Mouse (Mus musculus): ENCODE measurements around the gene Mea1. TPM values are rescaled to one million over a fixed set of nuclear protein-coding genes. Genes with fewer than 3 reads are reported as not detected.

Gene Mea1
- 150 and 161 TPM in 2 replicates for polyA plus RNA-seq (2015; fragmentation: Nextera tagmentation; extraction: Ambion mirVana)

DNA sequence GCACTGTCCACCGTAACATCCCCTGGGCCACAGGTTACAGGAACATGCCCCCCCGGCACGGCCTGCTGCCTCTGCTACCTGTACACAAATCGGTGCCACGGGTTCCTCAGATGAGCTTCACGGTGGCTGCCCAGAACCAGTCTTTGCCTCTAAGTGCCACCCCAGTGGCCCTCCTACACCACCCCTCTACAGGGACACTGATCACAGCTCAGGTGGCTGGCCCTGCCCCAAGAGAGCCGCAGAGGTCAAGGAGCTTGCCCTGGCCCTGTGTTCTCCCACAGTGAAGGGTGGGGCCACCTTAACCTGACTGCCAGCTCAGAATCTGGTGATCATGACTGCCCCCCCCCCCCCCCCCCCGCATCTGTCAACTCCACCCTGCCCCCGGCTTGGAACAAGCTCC, at the start of gene Mea1:
Gene Mea1, plus strand, starts transcription at position 378 of the 400 bp plus-strand sequence.
- peaks cover 44% of the 10 kb centered on the region for H3K4me1 ChIP-seq
- H3K9me3 ChIP-seq (replicated peaks): no peaks in the 10 kb centered on the region
- peak within 1 kb of the TSS; percentile 78; the same call in 1 of the 2 replicates for H3K9ac ChIP-seq
- peak within 1 kb of the TSS; percentile 80 for H3K4me2 ChIP-seq (replicated peaks)
- peak within 1 kb of the TSS; percentile 90 for H3K4me3 ChIP-seq (replicated peaks)
- 79% methylated on average over 8 of the region's 9 CpGs for WGBS
- no peaks in the 10 kb centered on the region for H3K27me3 ChIP-seq
- no peak for ATAC-seq (ENCODE audit: insufficient number of reproducible peaks, low FRiP score, low TSS enrichment, low read depth)
- peak within 1 kb of the TSS; percentile 93; the same call in 1 of the 2 replicates for H3K27ac ChIP-seq (replicated peaks)
- H3K36me3 ChIP-seq: peaks cover 45% of the 10 kb centered on the region

DNA sequence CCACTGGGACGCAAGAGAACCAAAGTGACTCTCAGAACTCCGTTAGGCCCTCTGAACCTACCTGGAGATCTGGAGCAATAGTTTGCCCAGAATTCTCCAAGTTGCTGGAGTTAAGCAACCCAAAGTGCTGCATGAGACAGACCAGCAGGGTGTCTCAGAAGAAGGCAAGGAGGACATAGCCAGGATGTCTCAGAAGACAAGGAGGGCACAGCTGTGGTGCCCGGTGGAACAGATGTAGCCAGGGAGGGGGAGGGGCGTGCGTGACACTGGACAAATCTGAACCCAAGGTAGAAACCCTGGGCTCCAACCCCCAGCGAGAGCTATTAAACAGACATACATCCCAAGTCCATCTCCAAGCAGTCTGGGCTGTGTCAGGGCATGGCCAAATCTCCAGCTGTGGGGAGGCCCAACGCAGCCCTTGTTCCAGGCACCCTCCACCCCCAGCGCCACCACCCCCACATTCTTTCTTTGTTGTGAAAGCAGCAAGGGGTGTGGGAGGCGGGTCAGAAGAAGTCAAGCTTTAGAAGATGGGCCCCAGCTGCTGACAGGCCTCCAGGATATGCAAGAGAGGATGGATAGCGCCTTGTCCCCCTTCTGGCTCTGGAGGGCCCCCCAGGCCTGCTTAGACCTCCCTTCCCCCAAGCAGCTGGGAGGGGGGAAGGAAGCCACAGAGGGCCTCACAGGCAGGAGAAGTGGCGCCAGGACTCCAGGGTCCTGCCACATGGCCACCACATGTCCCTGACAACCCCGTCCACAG, 48.7 kb upstream of the Mea1 start:
- H3K4me1 ChIP-seq: peaks cover 54% of the 10 kb centered on the region
- 8% methylated on average over 12 of the region's 12 CpGs for WGBS

DNA sequence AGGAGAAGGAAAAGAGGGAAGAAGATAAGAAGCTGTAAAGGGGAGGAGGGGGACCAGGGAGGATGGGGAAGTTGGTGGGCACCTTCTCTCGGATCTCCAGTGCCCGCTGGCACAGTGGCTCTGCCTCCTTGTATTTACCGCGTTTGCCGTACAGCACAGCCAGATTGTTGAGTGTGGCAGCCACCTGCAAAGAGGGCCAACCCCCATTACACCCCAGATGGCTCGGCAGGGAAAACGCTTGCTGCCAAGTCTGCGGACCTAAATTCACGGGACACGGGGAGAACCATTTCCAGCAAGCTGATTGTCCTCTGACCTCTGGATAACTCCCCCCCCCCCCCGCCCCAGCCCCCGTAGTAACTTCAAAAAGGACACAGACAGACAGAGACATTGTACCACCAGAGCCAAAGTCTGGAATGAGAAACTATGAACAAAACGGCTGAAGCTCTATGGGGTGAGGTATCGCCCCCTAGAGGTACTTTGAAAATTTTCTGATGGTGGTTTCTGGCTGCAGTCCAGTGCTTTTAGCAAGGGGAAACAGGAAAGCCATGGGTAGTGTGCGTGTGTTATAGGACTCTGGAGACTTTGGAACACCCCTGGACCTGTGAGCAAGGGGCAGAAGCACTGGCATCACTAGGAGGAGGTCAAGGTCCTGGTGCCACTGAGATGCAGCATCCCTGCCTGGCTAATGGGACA, 41.6 kb upstream of the Mea1 start:
- Histone ChIP-seq H3K9ac (no peak overlapping the region), H3K27ac (replicated peaks) (0 out of 2 replicates have a peak overlapping the region, but pooled peaks have one; percentile 28), H3K27me3 (no peaks in the 10 kb centered on the region), H3K9me3 (replicated peaks) (no peaks in the 10 kb centered on the region), H3K36me3 (peaks cover 53% of the 10 kb centered on the region), H3K4me3 (replicated peaks) (peak overlapping the region; percentile 16; the same call in 1 of the 2 replicates), H3K4me1 (peaks cover 9% of the 10 kb centered on the region), H3K4me2 (replicated peaks) (peak overlapping the region; percentile 44)
- 19% methylated on average over 15 of the region's 15 CpGs for WGBS
- no peak for ATAC-seq (ENCODE audit: insufficient number of reproducible peaks, low FRiP score, low TSS enrichment, low read depth)

More for the DNA sequence above, 48.7 kb upstream of the Mea1 start:
- Histone ChIP-seq H3K36me3 (peaks cover 17% of the 10 kb centered on the region), H3K9me3 (replicated peaks) (no peaks in the 10 kb centered on the region), H3K27ac (replicated peaks) (peak overlapping the region; percentile 95), H3K9ac (no peak overlapping the region), H3K27me3 (no peaks in the 10 kb centered on the region), H3K4me2 (replicated peaks) (peak overlapping the region; percentile 62), H3K4me3 (replicated peaks) (peak overlapping the region; percentile 72)
- peak; percentile 78 for ATAC-seq (ENCODE audit: insufficient number of reproducible peaks, low FRiP score, low TSS enrichment, low read depth)

DNA sequence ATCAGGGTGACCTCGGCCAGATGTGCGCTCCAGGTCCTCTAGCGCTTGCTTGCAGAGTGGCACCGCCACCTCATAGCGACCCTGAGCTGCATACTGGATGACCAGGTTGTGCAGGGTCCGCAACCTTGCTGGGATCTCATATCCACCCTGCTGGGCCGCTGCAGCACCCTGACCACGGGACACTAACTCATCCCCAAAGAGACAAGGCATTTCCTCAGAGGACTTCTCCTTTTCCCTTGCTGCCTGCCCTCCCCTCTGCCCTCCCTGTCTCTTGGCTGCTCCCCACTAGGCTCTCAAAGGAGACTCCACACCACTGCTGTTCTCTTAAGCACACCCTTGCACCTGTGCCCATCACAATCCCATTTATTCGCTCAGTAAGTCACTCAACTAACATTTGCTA, 38.7 kb upstream of the Mea1 start:
- H3K9ac ChIP-seq: no peak overlapping the region
- no peak overlapping the region for H3K4me2 ChIP-seq (replicated peaks)
- no peak overlapping the region for H3K4me3 ChIP-seq (replicated peaks)
- 86% methylated on average over 9 of the region's 9 CpGs for WGBS
- no peak for ATAC-seq (ENCODE audit: insufficient number of reproducible peaks, low FRiP score, low TSS enrichment, low read depth)
- H3K9me3 ChIP-seq (replicated peaks): no peaks in the 10 kb centered on the region
- no peak overlapping the region for H3K27ac ChIP-seq (replicated peaks)
- H3K36me3 ChIP-seq: peaks cover 45% of the 10 kb centered on the region
- peaks cover 18% of the 10 kb centered on the region for H3K4me1 ChIP-seq
- no peaks in the 10 kb centered on the region for H3K27me3 ChIP-seq

DNA sequence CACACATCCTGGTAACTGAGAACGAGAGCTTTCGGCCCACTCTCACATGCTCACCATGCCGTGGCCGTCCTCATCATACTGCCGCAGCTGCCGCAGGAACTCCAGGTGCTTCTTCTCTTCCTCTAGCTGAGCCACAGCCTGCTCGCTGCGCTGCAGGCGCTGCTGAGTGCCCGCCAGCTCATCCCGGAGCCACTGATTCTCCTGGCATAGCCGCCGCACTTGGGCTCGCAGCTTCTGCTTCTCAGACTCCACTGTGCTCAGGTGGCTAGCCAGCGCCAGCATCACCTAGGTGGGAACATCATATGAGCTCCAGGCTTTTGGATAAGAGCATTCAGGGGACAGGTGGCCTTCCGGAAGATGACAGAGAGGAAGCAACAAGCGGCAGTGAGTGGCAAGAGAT, 36.5 kb upstream of the Mea1 start:
- no peak overlapping the region for H3K9ac ChIP-seq
- H3K36me3 ChIP-seq: peaks cover 36% of the 10 kb centered on the region
- no peak for ATAC-seq (ENCODE audit: insufficient number of reproducible peaks, low FRiP score, low TSS enrichment, low read depth)

DNA sequence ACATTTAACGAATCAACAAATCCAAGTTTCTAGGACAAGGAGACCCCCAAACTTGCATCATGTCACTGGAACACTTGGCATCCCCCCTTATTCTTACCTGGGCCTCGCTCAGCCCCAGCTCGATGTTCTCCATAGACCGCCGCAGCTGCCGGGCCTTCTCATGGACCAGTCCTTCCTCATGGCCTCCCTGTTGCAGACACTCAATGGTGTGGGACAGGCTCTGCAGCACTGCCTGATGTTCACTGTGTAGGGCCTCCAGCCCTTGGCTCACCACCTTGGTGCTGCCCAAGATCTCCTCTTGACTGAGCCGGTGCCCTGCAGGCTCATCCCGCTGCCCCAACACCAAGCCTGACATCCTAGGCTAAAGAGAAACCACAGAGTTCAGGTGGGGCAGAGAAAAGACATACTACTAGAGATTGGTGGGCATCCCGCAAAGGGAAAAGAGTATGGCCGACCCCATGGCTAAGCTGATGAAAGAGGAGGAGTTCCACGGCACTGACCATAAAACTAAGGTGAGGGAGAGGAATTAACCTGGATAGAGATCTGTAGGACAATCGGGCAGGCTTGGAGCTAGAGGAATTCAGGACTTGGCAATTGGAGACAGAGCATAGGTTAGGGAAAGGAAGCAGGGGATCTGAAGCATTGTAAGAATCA, 34.3 kb upstream of the Mea1 start:
- H3K36me3 ChIP-seq: peaks cover 43% of the 10 kb centered on the region
- H3K27me3 ChIP-seq: no peaks in the 10 kb centered on the region
- H3K9ac ChIP-seq: no peak overlapping the region
- H3K9me3 ChIP-seq (replicated peaks): no peaks in the 10 kb centered on the region
- H3K4me3 ChIP-seq (replicated peaks): peak overlapping the region; percentile 97
- H3K4me2 ChIP-seq (replicated peaks): peak overlapping the region; percentile 90; the same call in 1 of the 2 replicates
- peaks cover 22% of the 10 kb centered on the region for H3K4me1 ChIP-seq
- WGBS: 89% methylated on average over 12 of the region's 12 CpGs
- H3K27ac ChIP-seq (replicated peaks): no peak overlapping the region
- ATAC-seq (ENCODE audit: insufficient number of reproducible peaks, low FRiP score, low TSS enrichment, low read depth): no peak

More for the DNA sequence above, 36.5 kb upstream of the Mea1 start:
- no peak overlapping the region for H3K4me2 ChIP-seq (replicated peaks)
- no peaks in the 10 kb centered on the region for H3K9me3 ChIP-seq (replicated peaks)
- peaks cover 24% of the 10 kb centered on the region for H3K4me1 ChIP-seq
- H3K27me3 ChIP-seq: no peaks in the 10 kb centered on the region
- H3K4me3 ChIP-seq (replicated peaks): no peak overlapping the region
- H3K27ac ChIP-seq (replicated peaks): no peak overlapping the region
- 88% methylated on average over 17 of the region's 17 CpGs for WGBS

DNA sequence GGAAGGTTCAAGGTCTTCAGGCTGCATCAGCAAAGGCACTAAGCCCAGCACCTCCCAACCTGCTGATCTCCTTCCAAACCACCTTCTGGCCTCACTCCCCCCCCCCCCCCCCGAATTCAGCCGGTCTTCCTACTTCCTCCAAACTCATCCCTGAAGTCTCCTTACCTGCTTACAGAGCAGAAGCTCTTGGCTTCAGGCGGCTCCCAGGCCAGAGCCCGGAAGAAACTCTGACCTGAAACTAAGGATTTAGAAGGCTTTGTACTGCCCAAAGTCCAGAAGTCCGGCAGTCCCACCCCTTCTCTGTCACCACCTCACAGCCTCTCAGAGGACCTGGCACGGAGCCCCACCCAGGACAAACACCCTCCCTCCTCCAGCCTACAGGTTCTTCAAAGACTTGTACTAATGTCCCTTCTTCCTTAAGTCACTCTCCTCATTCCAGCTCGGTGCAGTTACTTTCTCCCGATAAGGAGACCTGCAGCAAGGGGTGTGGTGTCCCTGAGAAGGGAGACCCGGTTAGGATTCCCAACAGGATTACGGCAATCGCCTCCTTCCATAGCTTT, 33.6 kb upstream of the Mea1 start:
- no peaks in the 10 kb centered on the region for H3K9me3 ChIP-seq (replicated peaks)
- H3K9ac ChIP-seq: peak overlapping the region; percentile 72
- peaks cover 29% of the 10 kb centered on the region for H3K4me1 ChIP-seq
- H3K4me2 ChIP-seq (replicated peaks): peak overlapping the region; percentile 90
- H3K27ac ChIP-seq (replicated peaks): peak overlapping the region; percentile 63
- H3K36me3 ChIP-seq: peaks cover 36% of the 10 kb centered on the region
- peak overlapping the region; percentile 97 for H3K4me3 ChIP-seq (replicated peaks)
- ATAC-seq (ENCODE audit: insufficient number of reproducible peaks, low FRiP score, low TSS enrichment, low read depth): no peak
- no peaks in the 10 kb centered on the region for H3K27me3 ChIP-seq
- 8% methylated on average over 11 of the region's 11 CpGs for WGBS

DNA sequence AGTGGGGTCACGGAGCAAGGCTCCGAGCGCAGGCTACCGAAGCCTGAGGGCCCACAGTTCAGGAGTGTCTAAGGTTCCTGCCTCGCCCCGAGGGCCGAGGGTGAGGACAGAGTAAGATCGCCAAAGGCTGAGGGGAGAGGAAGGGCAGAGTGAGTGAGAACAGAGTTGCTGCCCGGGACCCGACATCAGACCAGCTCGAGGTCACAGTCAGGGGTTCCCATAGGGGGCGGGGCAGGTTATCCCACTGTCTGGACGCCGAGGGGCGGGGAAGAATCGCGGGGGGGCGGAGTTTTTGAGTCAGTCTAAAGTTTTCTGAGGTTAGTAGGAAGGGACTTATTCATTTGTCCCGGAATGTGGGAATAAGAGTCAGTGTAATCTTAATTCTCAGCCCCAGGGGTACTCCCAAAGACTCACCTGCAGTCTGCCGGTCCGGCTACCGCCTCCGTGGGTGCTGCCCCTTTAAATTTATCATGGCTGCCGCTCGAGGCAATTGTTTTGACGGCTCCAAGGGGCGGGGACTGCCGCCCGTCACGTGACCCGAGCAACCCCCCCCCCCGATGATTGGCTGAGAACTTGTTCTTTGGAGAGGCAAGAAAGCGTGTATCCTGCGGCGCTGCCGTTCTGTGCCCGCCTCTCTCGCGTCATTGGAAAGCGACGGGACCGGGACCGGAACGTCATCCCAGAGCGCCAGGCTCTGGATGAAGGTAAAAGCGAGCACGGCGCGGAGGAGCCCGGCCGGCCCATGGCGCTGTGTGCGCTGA, 32.9 kb upstream of the Mea1 start, which contains the start of the genes Klc4 and Mrpl2:
Gene Klc4, minus strand, starts transcription at position 462 of the 761 bp plus-strand sequence.
Gene Mrpl2, plus strand, starts transcription at position 669 of the 761 bp plus-strand sequence.
- no peaks in the 10 kb centered on the region for H3K9me3 ChIP-seq (replicated peaks)
- H3K27ac ChIP-seq (replicated peaks): peak within 1 kb of the TSS; percentile 89
- peak within 1 kb of the TSS; percentile 97 for H3K4me3 ChIP-seq (replicated peaks)
- no peaks in the 10 kb centered on the region for H3K27me3 ChIP-seq
- peaks cover 28% of the 10 kb centered on the region for H3K36me3 ChIP-seq
- under 1% methylated on average over 52 of the region's 53 CpGs for WGBS
- H3K4me1 ChIP-seq: peaks cover 32% of the 10 kb centered on the region
- peak within 1 kb of the TSS; percentile 90 for H3K4me2 ChIP-seq (replicated peaks)
- peak; percentile 72 for ATAC-seq (ENCODE audit: insufficient number of reproducible peaks, low FRiP score, low TSS enrichment, low read depth)
- peak within 1 kb of the TSS; percentile 82 for H3K9ac ChIP-seq

DNA sequence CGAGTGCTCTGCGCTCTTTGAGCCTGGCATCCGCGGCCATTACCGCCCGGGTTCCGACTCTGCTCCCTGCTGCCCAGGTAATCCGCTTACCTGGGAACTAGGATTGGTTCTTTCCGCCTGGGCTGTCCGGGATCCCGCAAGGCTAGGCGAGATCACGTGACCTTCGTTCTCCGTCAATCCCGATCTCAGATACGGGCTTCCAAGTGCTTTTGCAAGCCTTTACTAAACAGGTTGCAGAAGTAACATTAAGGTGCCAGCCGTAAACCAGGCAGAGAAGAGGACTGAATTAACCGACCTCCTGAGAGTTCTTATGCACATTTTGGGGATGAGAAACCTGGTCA, 32.3 kb upstream of the Mea1 start:
- peaks cover 35% of the 10 kb centered on the region for H3K4me1 ChIP-seq
- no peaks in the 10 kb centered on the region for H3K9me3 ChIP-seq (replicated peaks)
- under 1% methylated on average over 19 of the region's 19 CpGs for WGBS
- peaks cover 23% of the 10 kb centered on the region for H3K36me3 ChIP-seq
- H3K9ac ChIP-seq: peak overlapping the region; percentile 82
- peak; percentile 2; the same call in 1 of the 2 replicates for ATAC-seq (ENCODE audit: insufficient number of reproducible peaks, low FRiP score, low TSS enrichment, low read depth)
- H3K4me3 ChIP-seq (replicated peaks): peak overlapping the region; percentile 97
- no peaks in the 10 kb centered on the region for H3K27me3 ChIP-seq
- H3K4me2 ChIP-seq (replicated peaks): peak overlapping the region; percentile 78
- H3K27ac ChIP-seq (replicated peaks): peak overlapping the region; percentile 89

DNA sequence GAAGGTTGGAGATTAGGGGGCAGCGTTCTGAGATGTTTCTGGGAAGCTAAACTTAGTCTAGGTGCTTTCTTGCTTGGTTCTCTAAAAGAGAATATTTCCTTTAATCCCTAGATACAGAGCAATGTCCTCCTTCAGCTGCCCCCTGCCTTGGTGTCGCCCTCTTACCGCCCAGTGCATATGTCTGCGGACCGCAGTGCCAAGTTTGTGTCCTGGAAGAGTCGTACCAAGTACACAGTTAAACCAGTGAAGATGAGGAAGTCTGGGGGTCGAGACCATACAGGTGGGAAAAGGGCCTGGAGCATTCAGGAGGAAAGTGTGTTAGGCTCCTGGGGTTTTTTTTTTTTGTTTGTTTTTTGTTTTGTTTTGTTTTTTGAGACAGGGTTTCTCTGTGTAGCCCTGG, 31.3 kb upstream of the Mea1 start:
- Histone ChIP-seq H3K4me1 (peaks cover 45% of the 10 kb centered on the region), H3K4me2 (replicated peaks) (no peak overlapping the region), H3K36me3 (peaks cover 13% of the 10 kb centered on the region), H3K27ac (replicated peaks) (no peak overlapping the region), H3K27me3 (no peaks in the 10 kb centered on the region), H3K9me3 (replicated peaks) (no peaks in the 10 kb centered on the region), H3K9ac (no peak overlapping the region), H3K4me3 (replicated peaks) (peak overlapping the region; percentile 97; the same call in 1 of the 2 replicates)
- no peak for ATAC-seq (ENCODE audit: insufficient number of reproducible peaks, low FRiP score, low TSS enrichment, low read depth)
- WGBS: 91% methylated on average over 7 of the region's 7 CpGs

All from embryonic facial prominence, embryonic 15.5 days (tissue).